Mouse (Mus musculus) neutrophil, adult 5-6 weeks (primary cell): Measurements from ENCODE around the gene Slc22a20. TPM values are rescaled to one million over a fixed set of nuclear protein-coding genes. Genes with fewer than 3 reads are reported as not detected.

Source experiments
- ATAC-seq: fragments of 151-379, 151-347 bp; 2 replicates; pipeline ENCODE4 v1.8.0; 2017; ENCODE audit warnings: mild to moderate bottlenecking, moderate TSS enrichment; ENCODE audit not compliant: insufficient number of reproducible peaks, poor library complexity, low FRiP score, severe bottlenecking; ENCODE audit errors: extremely low read depth
- total RNA-seq: library from RNA; stranded (forward); fragments of 200-1000 nt; gene quantifications from 2 replicates; pipeline ENCODE4 v1.2.3, GENCODE M21; 2017

The Slc22a20 gene
- total RNA-seq, 1 experiment from 2014 or later, result 0.47 TPM

DNA sequence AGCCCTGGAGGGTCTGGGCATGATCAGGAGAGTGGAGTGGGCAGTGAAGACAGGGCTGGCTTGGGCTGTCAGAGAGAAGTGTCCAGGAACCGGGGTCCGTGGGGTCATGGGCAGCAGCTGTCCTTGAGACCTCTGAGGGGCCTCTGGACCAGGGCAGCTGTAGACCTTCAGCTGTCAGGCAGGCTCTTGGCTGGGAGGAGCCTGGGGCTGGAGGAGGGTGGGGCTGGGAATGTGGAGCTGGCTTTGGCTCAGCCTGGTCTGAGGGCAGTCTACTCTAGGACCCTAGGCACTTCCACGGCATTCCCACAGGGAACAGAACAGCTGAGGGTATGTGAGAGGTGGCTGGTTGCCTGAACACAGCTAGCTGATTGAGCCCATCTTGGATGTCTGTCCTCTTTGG lies 50.7 kb downstream of the Slc22a20 start:
- no peak for ATAC-seq

DNA sequence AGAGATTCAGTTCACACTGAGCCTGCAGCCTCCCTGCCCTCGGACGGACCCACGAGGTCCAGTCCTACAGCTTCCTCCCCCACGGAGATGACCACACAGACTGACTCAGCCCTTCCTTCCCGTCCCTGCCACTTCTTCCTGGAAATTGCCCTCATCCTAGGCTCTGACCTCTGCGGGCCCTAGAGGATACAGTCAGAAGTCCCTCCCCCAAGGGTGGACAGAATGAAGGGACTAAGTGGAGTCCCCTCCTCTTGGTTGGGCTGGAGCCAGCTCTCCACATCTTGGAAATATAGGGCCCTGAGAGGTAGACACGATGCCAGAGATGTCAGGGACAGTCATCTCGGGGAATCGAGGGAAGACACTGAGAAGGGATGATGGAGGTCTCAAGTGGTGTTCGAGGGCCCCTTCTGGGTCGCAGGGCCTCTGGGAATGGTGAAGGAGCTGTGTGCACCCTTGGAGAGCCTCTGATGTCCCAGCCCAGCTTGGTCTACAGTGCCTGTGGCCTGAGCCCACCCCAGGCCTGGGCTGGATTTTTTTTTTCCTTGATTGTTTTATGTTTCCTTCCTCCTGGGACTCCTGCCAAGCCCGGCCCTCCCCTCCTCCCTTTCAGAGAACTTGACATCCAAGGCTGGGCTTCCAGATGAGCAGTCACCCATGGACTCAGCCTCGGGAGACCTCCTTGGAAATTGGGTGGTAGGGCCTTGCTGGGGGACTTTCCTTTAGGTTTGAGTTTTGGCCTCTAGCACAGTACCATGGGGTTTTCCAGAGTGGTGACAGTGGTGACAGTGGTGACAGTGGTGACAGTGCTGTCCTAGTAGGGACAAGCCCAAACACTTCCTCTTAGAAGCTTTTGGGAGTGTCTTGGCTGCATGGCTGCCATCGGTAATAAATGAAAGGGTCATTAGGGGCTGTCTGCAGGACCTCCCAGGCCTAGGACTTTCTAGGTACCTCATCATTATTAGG lies 56.0 kb downstream of the Slc22a20 start:
- peak; percentile 63 for ATAC-seq

DNA sequence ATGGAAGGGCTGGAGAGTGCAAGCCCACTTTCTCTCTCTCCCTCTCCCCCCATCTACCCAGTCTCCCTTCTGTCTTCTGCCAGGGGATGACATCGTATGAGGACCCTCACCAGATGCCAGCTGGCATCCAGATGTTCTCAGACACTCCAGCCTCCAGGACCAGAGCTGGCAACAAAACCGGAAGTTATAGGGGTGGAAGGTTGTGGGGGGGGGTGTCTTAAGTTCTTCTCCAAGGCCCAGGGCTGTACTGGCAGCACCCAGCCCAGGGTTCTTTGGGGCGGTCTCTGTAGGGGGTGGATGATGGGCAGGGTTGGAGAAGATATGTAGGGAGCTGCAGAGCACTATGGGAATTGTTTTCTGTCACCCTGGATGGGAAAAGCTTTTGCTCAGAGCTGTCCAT lies 57.4 kb downstream of the Slc22a20 start:
- ATAC-seq, result no peak

- no peak for ATAC-seq
Observed at GRCm38 (mm10) chr19:5928104-5928503, 57.8 kb downstream of the Slc22a20 start.

DNA sequence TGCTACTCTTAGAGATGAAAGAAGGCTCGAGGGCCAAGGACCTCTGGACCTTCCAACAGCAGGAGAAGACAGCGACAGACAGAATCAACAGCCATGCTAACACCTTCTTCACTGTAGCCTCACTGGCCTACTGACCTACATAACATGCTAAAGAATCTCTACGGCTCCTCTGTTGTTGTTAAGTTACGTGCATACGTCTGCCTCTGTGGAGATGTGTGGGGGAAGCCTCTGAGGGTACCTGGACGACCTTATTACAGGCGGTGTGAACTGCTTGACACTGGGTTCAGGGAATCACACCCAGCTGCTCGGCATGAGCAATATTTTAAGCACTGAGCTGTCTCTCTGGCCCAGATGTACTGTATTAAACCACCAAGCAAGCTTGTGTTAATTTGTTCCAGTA lies 58.4 kb downstream of the Slc22a20 start:
- no peak for ATAC-seq

GRCm38 (mm10) chr19:5927026-5927425 lies 58.9 kb downstream of the Slc22a20 start:
- no peak for ATAC-seq

DNA sequence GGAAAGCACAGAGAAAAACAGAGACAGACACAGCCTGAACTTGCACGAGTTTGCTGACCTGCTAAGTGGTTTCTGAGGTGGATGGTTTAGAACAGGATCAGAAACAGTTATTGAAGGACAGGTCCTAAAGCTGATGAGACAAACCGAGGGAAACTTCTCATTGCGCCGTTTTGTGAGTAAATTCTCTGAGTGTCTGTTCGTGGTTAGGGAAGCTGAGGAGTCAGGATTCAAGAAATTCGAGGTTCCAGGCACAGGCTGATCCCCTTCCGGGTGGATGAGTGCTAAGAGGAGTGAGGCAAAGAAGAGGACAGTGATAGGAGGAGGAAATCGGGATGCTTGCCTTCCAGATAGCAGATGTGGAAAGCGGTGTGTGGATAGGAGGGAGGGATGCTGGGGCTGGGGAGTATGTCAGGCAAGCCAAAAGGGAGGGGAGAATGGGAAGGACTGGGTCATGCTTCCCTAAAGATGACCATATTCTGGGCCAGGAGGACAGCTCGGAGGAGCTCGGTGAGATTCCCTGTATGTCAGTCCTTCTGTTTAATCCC lies 60.6 kb downstream of the Slc22a20 start:
- ATAC-seq, result no peak

DNA sequence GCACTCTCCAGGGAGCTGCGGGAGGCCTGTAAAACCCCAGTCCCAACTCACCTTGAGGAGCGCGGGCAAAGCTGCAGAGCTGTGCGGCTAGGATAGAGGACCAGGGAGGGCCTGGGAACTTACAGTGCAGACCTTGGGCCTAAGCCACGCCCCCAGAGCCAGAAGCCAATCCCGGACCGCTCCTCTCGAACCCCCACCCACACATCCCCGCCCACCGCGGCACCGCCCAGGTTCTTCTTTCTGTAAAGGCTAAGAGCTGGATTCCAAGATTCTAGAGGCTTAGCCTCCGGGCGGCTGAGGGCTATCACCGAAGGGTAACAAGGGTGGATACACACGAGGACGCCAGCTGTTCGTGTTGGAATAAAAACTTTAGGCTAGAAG lies 61.2 kb downstream of the Slc22a20 start, which contains the start of gene Cdc42ep2:
Gene Cdc42ep2, minus strand, starts transcription at position 104 of the 381 bp plus-strand sequence.
- peak; percentile 90 for ATAC-seq

DNA sequence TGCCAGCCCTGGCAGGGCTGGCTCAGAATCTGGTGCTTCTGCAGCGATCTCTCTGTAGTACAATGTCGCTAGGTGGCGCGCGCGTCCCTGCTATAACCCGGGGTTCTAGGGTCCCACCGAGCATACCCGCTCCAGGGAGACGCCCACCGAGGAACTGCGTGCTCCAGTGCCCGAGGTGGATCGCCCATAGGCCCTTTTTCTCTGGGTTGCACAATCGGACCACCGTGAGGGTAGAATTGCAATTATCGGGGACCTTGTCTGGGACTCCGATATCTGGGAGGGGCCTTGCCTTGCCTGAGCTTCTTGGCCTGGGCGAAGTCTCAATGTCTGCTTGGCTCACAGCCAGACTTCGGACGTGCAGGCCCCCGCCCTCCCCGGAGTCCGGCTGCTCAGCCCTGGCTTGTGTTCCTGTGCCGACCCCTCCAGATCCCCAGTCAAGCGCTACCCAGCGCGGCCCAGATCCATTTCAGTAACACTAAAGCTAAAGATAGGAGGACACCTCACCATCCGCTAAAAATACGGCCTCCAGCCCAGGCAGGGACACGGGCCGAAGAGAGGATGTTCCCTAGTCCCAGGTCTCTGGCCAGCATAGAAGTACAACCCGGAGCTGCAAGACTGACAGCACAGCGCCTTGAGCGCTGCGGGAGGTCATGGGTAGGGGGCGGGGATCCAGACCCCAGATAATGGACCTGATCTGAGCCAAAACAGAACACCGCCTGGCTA lies 61.8 kb downstream of the Slc22a20 start:
- ATAC-seq, result peak; percentile 62

GRCm38 (mm10) chr19:5922963-5923362 lies 63.0 kb downstream of the Slc22a20 start:
- ATAC-seq, result no peak

GRCm38 (mm10) chr19:5922119-5922942 lies 63.6 kb downstream of the Slc22a20 start:
- no peak for ATAC-seq

- no peak for ATAC-seq
Observed at GRCm38 (mm10) chr19:5921715-5922114, 64.2 kb downstream of the Slc22a20 start.

Other genes with a start within 250 kb of the Slc22a20 start
- gene Ltbp3, start 245.2 kb downstream of the Slc22a20 start, total RNA-seq, result 0.35 TPM in 1 of 2 replicates, not detected in the other
- gene Scyl1, start 214.7 kb downstream of the Slc22a20 start, total RNA-seq, result 35.9 and 44.0 TPM in 2 replicates
- 32.9 and 38.6 TPM in 2 replicates for gene Frmd8, start 110.9 kb downstream of the Slc22a20 start, total RNA-seq
- 56.6 and 64.7 TPM in 2 replicates for gene Slc25a45, start 108.3 kb downstream of the Slc22a20 start, total RNA-seq
- 1.4 and 1.5 TPM in 2 replicates for gene Tigd3, start 92.0 kb downstream of the Slc22a20 start, total RNA-seq
- 80.0 and 104 TPM in 2 replicates for gene Dpf2, start 73.1 kb downstream of the Slc22a20 start, total RNA-seq
- 3.8 and 4.8 TPM in 2 replicates for gene Cdc42ep2, start 61.3 kb downstream of the Slc22a20 start, total RNA-seq
- gene Pola2, start 21.9 kb downstream of the Slc22a20 start, total RNA-seq, result 32.8 and 36.8 TPM in 2 replicates
- 142 and 147 TPM in 2 replicates for gene Capn1, start 29.8 kb upstream of the Slc22a20 start, total RNA-seq
- gene Syvn1, start 60.4 kb upstream of the Slc22a20 start, total RNA-seq, result 42.1 and 45.3 TPM in 2 replicates
- gene Mrpl49, start 71.6 kb upstream of the Slc22a20 start, total RNA-seq, result 28.7 and 29.2 TPM in 2 replicates
- gene Fau, start 71.7 kb upstream of the Slc22a20 start, total RNA-seq, result 2,994 and 3,021 TPM in 2 replicates
- gene Znhit2, start 75.0 kb upstream of the Slc22a20 start, total RNA-seq, result 18.4 and 20.3 TPM in 2 replicates
- 5.6 and 8.1 TPM in 2 replicates for gene Tm7sf2, start 82.2 kb upstream of the Slc22a20 start, total RNA-seq
- gene Vps51, start 91.1 kb upstream of the Slc22a20 start, total RNA-seq, result 67.0 and 73.7 TPM in 2 replicates
- gene Tmem262, start 93.9 kb upstream of the Slc22a20 start, total RNA-seq, result 1.5 TPM in 1 of 2 replicates, not detected in the other
- gene Gm28374, start 96.1 kb upstream of the Slc22a20 start, total RNA-seq, result 0.74 TPM in 1 of 2 replicates, not detected in the other
- gene Zfpl1, start 98.8 kb upstream of the Slc22a20 start, total RNA-seq, result 51.9 and 52.8 TPM in 2 replicates
- 0.35 TPM in 1 of 2 replicates, not detected in the other for gene Cdca5, start 98.8 kb upstream of the Slc22a20 start, total RNA-seq
- not detected in 2 replicates for gene AC131692.1, start 108.3 kb upstream of the Slc22a20 start, total RNA-seq
- not detected in 2 replicates for gene Naaladl1, start 119.6 kb upstream of the Slc22a20 start, total RNA-seq
- 2.2 and 3.1 TPM in 2 replicates for gene Sac3d1, start 132.5 kb upstream of the Slc22a20 start, total RNA-seq
- gene Snx15, start 142.2 kb upstream of the Slc22a20 start, total RNA-seq, result 9.1 and 9.8 TPM in 2 replicates
- gene Batf2, start 154.8 kb upstream of the Slc22a20 start, total RNA-seq, result 1.2 TPM in 1 of 2 replicates, not detected in the other
- gene Arl2, start 155.4 kb upstream of the Slc22a20 start, total RNA-seq, result 14.0 and 15.2 TPM in 2 replicates
- not detected in 2 replicates for gene Majin, start 198.2 kb upstream of the Slc22a20 start, total RNA-seq
- not detected in 2 replicates for gene Gpha2, start 240.2 kb upstream of the Slc22a20 start, total RNA-seq
- gene Ppp2r5b, start 249.7 kb upstream of the Slc22a20 start, total RNA-seq, result 21.8 and 22.1 TPM in 2 replicates